Mouse (Mus musculus): ENCODE data around the gene Ntn1.

Gene Ntn1

DNA sequence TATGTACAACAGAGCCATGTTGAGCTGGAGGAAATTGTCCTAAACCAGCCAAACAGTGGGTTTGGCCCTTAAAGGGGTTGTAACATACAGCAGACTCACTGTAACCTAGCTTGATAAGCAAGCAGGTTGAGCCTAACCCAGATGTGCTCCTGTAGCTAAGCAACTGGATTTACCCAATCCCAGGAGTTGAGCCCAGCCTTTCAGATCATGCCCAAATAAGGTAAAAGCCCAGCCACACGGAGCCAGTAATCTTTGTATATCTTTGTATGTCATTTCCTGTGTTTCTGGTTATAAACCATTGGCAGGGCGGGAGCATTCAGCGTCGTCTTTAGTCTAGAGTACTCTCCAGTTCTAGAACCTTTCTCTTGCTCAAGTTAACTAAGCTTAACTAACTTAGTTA, 224.1 kb downstream of the Ntn1 start:
- no peak for DNase-seq (ENCODE audit: low read depth)

DNA sequence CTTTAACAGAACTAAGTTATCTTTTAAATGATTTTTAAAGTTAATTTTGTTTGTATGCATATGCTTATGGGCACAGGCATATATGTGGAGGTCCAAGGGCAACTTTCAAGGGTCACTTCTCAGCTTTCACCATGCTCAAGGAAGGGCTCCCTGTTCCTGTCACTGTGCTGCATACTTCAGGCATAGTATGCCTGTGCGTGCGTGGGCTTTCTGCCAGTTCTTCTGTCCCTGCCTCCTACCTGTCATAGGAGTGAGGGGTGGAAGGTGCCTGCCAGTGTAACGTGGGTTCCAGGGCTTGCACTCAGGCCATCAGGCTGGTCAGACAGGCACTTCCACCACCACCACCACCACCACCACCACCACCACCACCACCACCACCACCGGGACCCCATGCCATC, 228.0 kb downstream of the Ntn1 start:
- no peak for DNase-seq (ENCODE audit: low read depth)

DNA sequence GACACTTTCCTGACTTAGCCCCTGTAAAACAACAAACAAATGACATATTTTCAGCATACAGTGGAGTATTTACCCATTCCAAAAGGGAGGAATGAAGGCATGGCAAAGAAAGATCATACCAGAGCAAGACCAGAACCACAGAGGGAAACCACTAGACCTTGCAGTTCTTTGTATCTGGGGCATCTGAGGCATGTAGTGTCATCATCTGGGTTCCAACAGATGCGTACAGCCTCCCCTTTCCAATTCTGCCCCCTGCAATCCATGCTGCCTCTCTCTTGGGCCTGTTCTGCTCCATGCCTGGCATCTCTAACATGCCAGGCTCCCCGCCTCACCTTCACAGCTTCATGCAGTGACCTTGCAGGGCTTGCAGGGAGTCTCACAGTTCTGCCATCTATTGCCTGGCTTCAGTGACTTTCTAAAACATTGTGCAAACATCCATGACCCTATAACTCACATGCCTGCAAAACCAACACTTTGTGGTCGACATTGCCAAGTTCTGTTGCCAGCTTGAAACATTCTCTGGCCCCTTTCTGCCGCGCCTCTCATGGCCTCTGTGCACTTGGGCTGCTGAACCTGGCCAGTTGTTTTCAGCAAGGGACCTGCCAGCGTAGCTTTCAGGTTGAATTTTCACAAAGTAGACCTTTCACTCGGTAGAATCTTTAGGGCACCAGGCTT, 228.5 kb downstream of the Ntn1 start:
- DNase-seq (ENCODE audit: low read depth): no peak

DNA sequence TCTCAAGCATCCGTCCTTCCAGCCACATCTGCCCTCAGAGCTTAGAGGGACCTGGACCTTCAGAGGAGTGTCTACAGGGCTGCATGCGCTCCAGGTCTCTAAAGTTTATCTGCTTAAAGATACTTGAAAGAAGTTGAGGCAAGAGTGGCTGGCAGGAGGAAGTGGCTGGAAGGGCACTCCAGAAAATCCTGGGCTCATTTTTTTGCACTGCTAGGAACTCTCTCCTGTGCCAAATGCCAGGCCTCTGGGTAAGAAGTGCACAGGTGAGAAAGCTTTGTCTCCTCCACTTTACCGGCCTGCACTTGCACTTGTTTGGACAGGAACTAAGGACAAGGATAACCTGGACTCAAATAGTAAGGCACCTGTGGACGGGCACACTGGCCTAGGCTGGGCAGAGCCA, 232.2 kb downstream of the Ntn1 start:
- no peak for DNase-seq (ENCODE audit: low read depth)

DNA sequence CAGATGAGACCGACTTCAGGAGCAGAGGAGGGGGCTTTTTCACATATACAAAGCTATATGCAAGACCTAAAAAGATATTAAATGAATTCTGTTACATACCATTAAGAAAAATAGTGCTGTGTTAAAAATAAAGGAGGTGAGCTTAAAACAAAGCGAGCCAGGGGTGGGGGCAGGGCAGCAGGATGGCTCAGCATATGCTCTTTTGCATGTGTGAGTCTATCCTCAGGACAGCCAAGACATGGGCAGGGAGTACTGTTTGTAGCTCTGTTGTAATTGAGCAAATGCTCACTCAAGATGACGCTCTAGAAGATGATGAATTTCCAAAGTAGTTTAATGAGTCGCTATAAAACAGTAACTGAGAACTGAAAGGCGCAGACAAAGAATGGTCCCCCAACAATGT, 236.2 kb downstream of the Ntn1 start:
- DNase-seq (ENCODE audit: low read depth): no peak

DNA sequence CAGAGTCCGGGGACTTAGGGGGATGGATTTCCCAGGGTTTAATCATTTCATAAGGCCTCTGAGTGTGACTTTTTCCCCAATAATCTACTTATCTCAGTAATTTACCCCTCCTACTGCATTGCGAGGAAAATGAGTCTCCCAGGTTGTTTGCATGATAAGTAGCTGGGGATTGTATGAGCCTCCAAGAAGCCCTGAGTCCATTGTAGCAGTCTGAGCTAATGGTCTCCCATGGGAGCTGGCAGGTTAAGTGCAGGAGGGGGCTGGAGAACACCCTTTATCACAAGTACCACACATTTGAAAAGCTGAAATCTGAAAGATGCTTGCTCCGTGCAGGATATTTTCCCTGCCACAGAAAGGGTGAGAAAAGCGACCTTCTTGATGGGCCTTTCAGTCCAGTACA, 240.8 kb downstream of the Ntn1 start:
- DNase-seq (ENCODE audit: low read depth): no peak

All from c-Kit-positive CD71-negative TER-119-negative erythroid progenitor cells, embryonic 14.5 days (primary cell).